Mouse (Mus musculus): ENCODE measurements around the gene Kmt2d. TPM values are rescaled to one million over a fixed set of nuclear protein-coding genes. Genes with fewer than 3 reads are reported as not detected.

Gene Kmt2d
- polyA plus RNA-seq, 1 experiment = 20.8 TPM

DNA sequence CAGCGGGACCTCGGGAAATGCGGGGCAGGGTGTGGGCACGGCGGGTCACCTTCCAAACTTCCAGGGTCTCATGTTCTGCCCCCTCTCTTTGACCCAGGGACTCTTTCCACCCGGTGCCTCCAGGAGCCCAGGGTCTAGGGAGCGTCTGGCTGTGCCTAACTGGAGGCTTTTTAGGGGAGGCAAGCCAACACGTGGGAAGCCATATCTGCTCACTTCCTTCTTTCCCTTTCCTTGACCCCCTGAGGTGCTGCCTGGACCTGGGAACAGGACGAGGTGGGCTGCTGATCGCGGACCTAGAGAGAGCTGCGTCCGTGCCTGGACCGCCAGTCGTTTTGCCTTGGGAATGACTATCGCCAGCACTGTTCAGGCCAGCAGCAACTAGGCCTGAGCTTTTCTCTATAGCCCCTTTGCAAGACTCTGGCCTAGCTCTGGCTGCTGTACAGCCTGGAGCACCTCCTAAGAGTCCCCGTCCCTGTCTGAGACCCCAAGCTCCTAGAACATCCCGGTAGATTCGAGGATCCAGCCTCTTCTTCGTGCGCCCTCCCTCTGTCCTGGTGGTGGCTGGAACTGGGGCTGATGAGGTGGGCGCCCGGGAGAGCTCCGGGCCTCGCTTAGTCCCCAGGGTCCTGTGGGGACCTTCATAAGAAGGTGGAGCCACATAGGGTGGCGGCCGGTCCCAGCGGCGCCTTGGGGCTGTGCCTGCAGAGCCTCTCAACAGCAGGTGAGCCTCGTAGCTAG lies 64.8 kb downstream of the Kmt2d start:
- H3K27me3 ChIP-seq (replicated peaks; ENCODE audit: control insufficient read depth, insufficient read depth, low read length) = peaks cover 3% of the 10 kb centered on the region; the same call in 1 of the 2 replicates
- H3K4me1 ChIP-seq (ENCODE audit: control insufficient read depth, insufficient read depth, low read length) = peaks cover 4% of the 10 kb centered on the region; the same call in 1 of the 2 replicates
- TF ChIP-seq CTCF (conservative IDR thresholded peaks at IDR 0.05; ENCODE audit: insufficient read depth, insufficient read length, low read depth, low read length) (no peak), POLR2A (IDR thresholded peaks at IDR 0.05; ENCODE audit: low read depth, low read length) (no peak)
- WGBS = 45% methylated on average over 30 of the region's 30 CpGs
- no peak overlapping the region for H3K4me3 ChIP-seq (ENCODE audit: insufficient read depth, low read depth, low read length)
- DNase-seq = no peak
- no peak overlapping the region for H3K27ac ChIP-seq (ENCODE audit: insufficient read depth, low read depth, low read length)
- H3K36me3 ChIP-seq (ENCODE audit: control insufficient read depth, insufficient read depth, low read length) = no peaks in the 10 kb centered on the region

DNA sequence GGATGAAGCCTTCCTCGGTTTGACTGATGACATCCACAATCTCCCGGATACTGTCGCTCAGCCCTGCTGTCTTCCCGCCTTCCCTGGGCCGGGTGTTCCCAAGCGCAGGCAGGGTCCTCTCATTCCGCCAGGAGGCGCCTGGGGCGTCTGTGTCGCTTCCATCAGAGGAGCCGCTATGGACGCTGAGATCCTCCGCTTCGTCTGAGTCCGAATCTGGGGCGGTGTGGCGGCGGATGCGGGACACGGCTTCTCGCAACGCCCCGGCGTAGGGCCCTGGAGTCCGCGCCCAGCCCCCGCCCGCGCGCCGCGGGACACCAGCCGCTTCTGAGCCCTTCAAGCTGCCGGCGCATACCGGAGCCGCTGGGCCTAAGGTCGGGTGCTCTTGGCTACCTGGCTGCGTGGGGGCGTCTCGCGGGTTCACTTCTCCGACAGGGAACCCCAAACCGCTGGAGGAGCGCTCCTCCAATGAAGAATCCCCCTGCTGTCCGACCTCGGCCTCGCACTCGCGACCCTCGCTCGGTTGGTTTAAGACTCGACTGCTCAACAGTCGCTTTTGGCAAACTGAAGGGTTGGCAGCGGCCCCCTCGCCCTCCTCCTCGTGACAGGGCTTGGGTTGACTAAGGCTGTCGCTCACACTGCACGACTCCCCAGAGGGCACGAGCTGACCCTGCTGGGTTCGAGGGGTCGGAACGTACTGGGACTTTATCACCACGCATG lies 65.5 kb downstream of the Kmt2d start:
- 5% methylated on average over 64 of the region's 64 CpGs for WGBS
- no peak overlapping the region for H3K27ac ChIP-seq (ENCODE audit: insufficient read depth, low read depth, low read length)
- H3K4me3 ChIP-seq (ENCODE audit: insufficient read depth, low read depth, low read length) = peak overlapping the region; percentile 26; the same call in 1 of the 2 replicates
- peak; percentile 73 for DNase-seq
- peaks cover 3% of the 10 kb centered on the region; the same call in 1 of the 2 replicates for H3K27me3 ChIP-seq (replicated peaks; ENCODE audit: control insufficient read depth, insufficient read depth, low read length)
- peaks cover 4% of the 10 kb centered on the region; the same call in 1 of the 2 replicates for H3K4me1 ChIP-seq (ENCODE audit: control insufficient read depth, insufficient read depth, low read length)
- no peaks in the 10 kb centered on the region for H3K36me3 ChIP-seq (ENCODE audit: control insufficient read depth, insufficient read depth, low read length)
- TF ChIP-seq CTCF (conservative IDR thresholded peaks at IDR 0.05; ENCODE audit: insufficient read depth, insufficient read length, low read depth, low read length) = peak; percentile 52
- no peak for TF ChIP-seq POLR2A (IDR thresholded peaks at IDR 0.05; ENCODE audit: low read depth, low read length)

- no peak overlapping the region for H3K4me3 ChIP-seq (ENCODE audit: insufficient read depth, low read depth, low read length)
- peaks cover 3% of the 10 kb centered on the region; the same call in 1 of the 2 replicates for H3K27me3 ChIP-seq (replicated peaks; ENCODE audit: control insufficient read depth, insufficient read depth, low read length)
- peak; percentile 87 for DNase-seq
- 1% methylated on average over 32 of the region's 32 CpGs for WGBS
- peaks cover 4% of the 10 kb centered on the region; the same call in 1 of the 2 replicates for H3K4me1 ChIP-seq (ENCODE audit: control insufficient read depth, insufficient read depth, low read length)
- no peak for TF ChIP-seq POLR2A (IDR thresholded peaks at IDR 0.05; ENCODE audit: low read depth, low read length)
- peak; percentile 78 for TF ChIP-seq CTCF (conservative IDR thresholded peaks at IDR 0.05; ENCODE audit: insufficient read depth, insufficient read length, low read depth, low read length)
- H3K36me3 ChIP-seq (ENCODE audit: control insufficient read depth, insufficient read depth, low read length) = no peaks in the 10 kb centered on the region
- no peak overlapping the region for H3K27ac ChIP-seq (ENCODE audit: insufficient read depth, low read depth, low read length)
These were observed 67.0 kb downstream of the Kmt2d start for GRCm38 (mm10) chr15:98804054-98804453.

- 24% methylated on average over 8 of the region's 8 CpGs for WGBS
- Histone ChIP-seq H3K27ac (ENCODE audit: insufficient read depth, low read depth, low read length) (no peak overlapping the region), H3K27me3 (replicated peaks; ENCODE audit: control insufficient read depth, insufficient read depth, low read length) (peaks cover 3% of the 10 kb centered on the region; the same call in 1 of the 2 replicates), H3K4me3 (ENCODE audit: insufficient read depth, low read depth, low read length) (no peak overlapping the region), H3K36me3 (ENCODE audit: control insufficient read depth, insufficient read depth, low read length) (no peaks in the 10 kb centered on the region), H3K4me1 (ENCODE audit: control insufficient read depth, insufficient read depth, low read length) (peaks cover 1% of the 10 kb centered on the region; the same call in 1 of the 2 replicates)
- peak; percentile 72 for DNase-seq
- TF ChIP-seq POLR2A (IDR thresholded peaks at IDR 0.05; ENCODE audit: low read depth, low read length) = no peak
- TF ChIP-seq CTCF (conservative IDR thresholded peaks at IDR 0.05; ENCODE audit: insufficient read depth, insufficient read length, low read depth, low read length) = no peak
These were observed 68.1 kb downstream of the Kmt2d start for GRCm38 (mm10) chr15:98802926-98803325.

DNA sequence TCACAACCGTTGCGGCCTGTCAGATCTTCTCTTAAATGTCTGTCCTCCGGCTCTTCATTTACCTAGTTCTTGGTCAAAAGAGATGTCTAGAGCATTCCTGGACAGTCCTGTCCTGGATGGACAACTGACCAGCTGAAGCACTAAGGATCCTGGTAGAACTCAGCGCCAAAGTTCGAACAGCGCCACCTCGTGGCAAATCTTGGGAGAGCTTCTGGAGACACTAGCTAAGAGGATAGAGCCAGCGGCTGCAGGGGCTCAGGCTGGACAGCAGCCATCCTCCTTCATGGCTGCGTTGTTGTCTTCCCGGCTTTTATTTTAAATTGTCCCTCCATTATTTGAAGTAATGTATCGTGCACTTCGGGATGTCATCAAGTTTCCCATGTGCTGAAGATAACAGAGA lies 71.6 kb downstream of the Kmt2d start:
- H3K36me3 ChIP-seq (ENCODE audit: control insufficient read depth, insufficient read depth, low read length) = no peaks in the 10 kb centered on the region
- 11% methylated on average over 12 of the region's 12 CpGs for WGBS
- H3K4me3 ChIP-seq (ENCODE audit: insufficient read depth, low read depth, low read length) = no peak overlapping the region
- TF ChIP-seq CTCF (conservative IDR thresholded peaks at IDR 0.05; ENCODE audit: insufficient read depth, insufficient read length, low read depth, low read length) (peak; percentile 86), POLR2A (IDR thresholded peaks at IDR 0.05; ENCODE audit: low read depth, low read length) (no peak)
- H3K4me1 ChIP-seq (ENCODE audit: control insufficient read depth, insufficient read depth, low read length) = no peaks in the 10 kb centered on the region
- no peaks in the 10 kb centered on the region for H3K27me3 ChIP-seq (replicated peaks; ENCODE audit: control insufficient read depth, insufficient read depth, low read length)
- peak; percentile 77 for DNase-seq
- no peak overlapping the region for H3K27ac ChIP-seq (ENCODE audit: insufficient read depth, low read depth, low read length)

GRCm38 (mm10) chr15:98798903-98799302 lies 72.1 kb downstream of the Kmt2d start:
- H3K36me3 ChIP-seq (ENCODE audit: control insufficient read depth, insufficient read depth, low read length) = no peaks in the 10 kb centered on the region
- no peak for TF ChIP-seq CTCF (conservative IDR thresholded peaks at IDR 0.05; ENCODE audit: insufficient read depth, insufficient read length, low read depth, low read length)
- no peak for TF ChIP-seq POLR2A (IDR thresholded peaks at IDR 0.05; ENCODE audit: low read depth, low read length)
- no peak overlapping the region for H3K27ac ChIP-seq (ENCODE audit: insufficient read depth, low read depth, low read length)
- no peaks in the 10 kb centered on the region for H3K27me3 ChIP-seq (replicated peaks; ENCODE audit: control insufficient read depth, insufficient read depth, low read length)
- H3K4me3 ChIP-seq (ENCODE audit: insufficient read depth, low read depth, low read length) = no peak overlapping the region
- WGBS = 64% methylated on average over 3 of the region's 3 CpGs
- no peak for DNase-seq
- H3K4me1 ChIP-seq (ENCODE audit: control insufficient read depth, insufficient read depth, low read length) = no peaks in the 10 kb centered on the region

All from kidney, adult 2 months (tissue).